Mouse (Mus musculus) thymus, adult 2 months (tissue): ENCODE measurements around the gene Actg2.

ENCODE experiments used
- CTCF ChIP-seq: fragments of 200-500 bp; IDR thresholded peaks from 2 replicates; pipeline ENCODE4 v1.5.1; 2012; ENCODE audit warnings: mild to moderate bottlenecking, control low read depth, low read length, moderate library complexity, borderline replicate concordance; ENCODE audit not compliant: control insufficient read depth, poor library complexity, insufficient read depth; ENCODE audit errors: extremely low read depth
- POLR2A ChIP-seq: fragments of 200-500 bp; IDR thresholded peaks from 2 replicates; pipeline ENCODE4 v1.6.1; 2012; ENCODE audit warnings: mild to moderate bottlenecking, low read length, control low read depth, moderate library complexity; ENCODE audit not compliant: control insufficient read depth, poor library complexity, insufficient read depth; ENCODE audit errors: extremely low read depth

DNA sequence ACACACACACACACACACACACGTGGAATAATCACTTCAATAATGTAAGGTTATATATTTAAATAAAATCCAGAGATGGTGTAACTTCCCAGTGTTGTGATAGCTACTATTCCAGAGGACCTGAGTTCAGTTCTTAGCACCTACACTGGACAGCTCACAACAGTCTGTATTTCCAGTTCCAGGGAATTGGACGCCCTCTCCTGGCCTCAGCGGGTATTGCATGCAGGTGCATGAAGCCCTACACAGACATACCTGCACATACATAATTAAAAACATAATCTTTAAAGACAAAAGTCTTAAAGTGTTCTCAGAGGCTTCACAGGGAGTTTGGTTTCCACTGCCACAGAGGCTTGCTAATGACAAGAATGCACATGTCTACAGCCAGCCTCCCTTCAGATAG is 35.6 kb downstream of the Actg2 start:
- TF ChIP-seq CTCF (no peak), POLR2A (no peak)
